16 mouse cellular contexts compared by ENCODE assay signal in genomic region chr14:55338500-55338899, GRCm38 (mm10).
DNase-seq lines count a peak whose midpoint lies in the region; ATAC-seq and TF ChIP-seq lines count a peak whose summit lies in the region.
"Had no signal": no experiment of that assay in that cellular context is flagged by ENCODE, and none has a peak within 500 bp of the region (broad histone marks: within the 10 kb centered on the region; RNA-seq: fewer than 3 reads in every experiment).

No protein-coding gene starts in this region.

- WGBS in embryonic facial prominence, embryonic 12.5 days, result 52% methylated on average over 7 of the region's 7 CpGs
- WGBS in embryonic facial prominence, embryonic 10.5 days, result 66% methylated on average over 7 of the region's 7 CpGs
- WGBS in hindbrain, embryonic 15.5 days, result 36% methylated on average over 7 of the region's 7 CpGs
- 43% methylated on average over 7 of the region's 7 CpGs for WGBS in hindbrain, embryonic 14.5 days
- 32% methylated on average over 7 of the region's 7 CpGs for WGBS in midbrain, postnatal 0 days
- WGBS in midbrain, embryonic 16.5 days, result 38% methylated on average over 7 of the region's 7 CpGs
- 40% methylated on average over 7 of the region's 7 CpGs for WGBS in intestine, embryonic 15.5 days

- H3K9ac ChIP-seq in embryonic facial prominence, embryonic 12.5 days, result no peak overlapping the region
- no peak overlapping the region for H3K9ac ChIP-seq in hindbrain, embryonic 15.5 days
- H3K9ac ChIP-seq in hindbrain, embryonic 14.5 days, result no peak overlapping the region
- no peak overlapping the region for H3K9ac ChIP-seq in midbrain, postnatal 0 days (replicated peaks; ENCODE audit: low read length, poor library complexity, severe bottlenecking)
- no peak overlapping the region for H3K9ac ChIP-seq in midbrain, embryonic 16.5 days (ENCODE audit: low read depth, low read length)
- no peak overlapping the region for H3K9ac ChIP-seq in intestine, embryonic 15.5 days
- H3K9ac ChIP-seq: embryonic facial prominence, embryonic 13.5 days; liver, embryonic 13.5 days; neural tube, embryonic 13.5 days had no signal

- H3K9me3 ChIP-seq in embryonic facial prominence, embryonic 12.5 days, result no peaks in the 10 kb centered on the region
- no peaks in the 10 kb centered on the region for H3K9me3 ChIP-seq in embryonic facial prominence, embryonic 10.5 days
- H3K9me3 ChIP-seq in hindbrain, embryonic 15.5 days, result no peaks in the 10 kb centered on the region
- H3K9me3 ChIP-seq in hindbrain, embryonic 14.5 days (ENCODE audit: control insufficient read depth, low read length), result no peaks in the 10 kb centered on the region
- no peaks in the 10 kb centered on the region for H3K9me3 ChIP-seq in midbrain, postnatal 0 days (ENCODE audit: low read length)
- no peaks in the 10 kb centered on the region for H3K9me3 ChIP-seq in midbrain, embryonic 16.5 days (replicated peaks; ENCODE audit: control insufficient read depth, low read length, poor library complexity, severe bottlenecking)
- no peaks in the 10 kb centered on the region for H3K9me3 ChIP-seq in intestine, embryonic 15.5 days
- H3K9me3 ChIP-seq: embryonic facial prominence, embryonic 13.5 days; liver, embryonic 13.5 days; midbrain, embryonic 10.5 days; neural tube, embryonic 13.5 days had no signal

- no peak overlapping the region for H3K4me2 ChIP-seq in embryonic facial prominence, embryonic 12.5 days (replicated peaks)
- no peak overlapping the region for H3K4me2 ChIP-seq in hindbrain, embryonic 15.5 days
- H3K4me2 ChIP-seq in hindbrain, embryonic 14.5 days (replicated peaks), result no peak overlapping the region
- no peak overlapping the region for H3K4me2 ChIP-seq in midbrain, postnatal 0 days (ENCODE audit: low read depth, low read length, poor library complexity, severe bottlenecking)
- H3K4me2 ChIP-seq in midbrain, embryonic 16.5 days (ENCODE audit: low read length), result no peak overlapping the region
- no peak overlapping the region for H3K4me2 ChIP-seq in intestine, embryonic 15.5 days (replicated peaks)
- H3K4me2 ChIP-seq: embryonic facial prominence, embryonic 13.5 days; neural tube, embryonic 13.5 days had no signal

- H3K4me3 ChIP-seq in embryonic facial prominence, embryonic 12.5 days, result no peak overlapping the region
- no peak overlapping the region for H3K4me3 ChIP-seq in embryonic facial prominence, embryonic 10.5 days
- H3K4me3 ChIP-seq in hindbrain, embryonic 15.5 days, result no peak overlapping the region
- no peak overlapping the region for H3K4me3 ChIP-seq in hindbrain, embryonic 14.5 days (replicated peaks; ENCODE audit: low read length)
- no peak overlapping the region for H3K4me3 ChIP-seq in midbrain, postnatal 0 days (ENCODE audit: low read depth, low read length)
- H3K4me3 ChIP-seq in midbrain, embryonic 16.5 days (ENCODE audit: low read depth, low read length), result no peak overlapping the region
- H3K4me3 ChIP-seq in intestine, embryonic 15.5 days (replicated peaks), result no peak overlapping the region
- H3K4me3 ChIP-seq: embryonic facial prominence, embryonic 13.5 days; liver, embryonic 13.5 days; midbrain, embryonic 10.5 days; neural tube, embryonic 13.5 days had no signal

- H3K4me1 ChIP-seq in embryonic facial prominence, embryonic 12.5 days, result no peaks in the 10 kb centered on the region
- peaks cover 4% of the 10 kb centered on the region; the same call in 1 of the 2 replicates for H3K4me1 ChIP-seq in embryonic facial prominence, embryonic 10.5 days
- peaks cover 12% of the 10 kb centered on the region; the same call in 1 of the 2 replicates for H3K4me1 ChIP-seq in hindbrain, embryonic 15.5 days (replicated peaks)
- H3K4me1 ChIP-seq in hindbrain, embryonic 14.5 days (replicated peaks; ENCODE audit: control insufficient read depth, insufficient read depth, low read length), result no peaks in the 10 kb centered on the region
- H3K4me1 ChIP-seq in midbrain, postnatal 0 days (ENCODE audit: insufficient read depth, low read length), result no peaks in the 10 kb centered on the region
- H3K4me1 ChIP-seq in midbrain, embryonic 16.5 days (ENCODE audit: control insufficient read depth, insufficient read depth, low read length), result peaks cover 9% of the 10 kb centered on the region
- H3K4me1 ChIP-seq in intestine, embryonic 15.5 days (replicated peaks), result no peaks in the 10 kb centered on the region
- H3K4me1 ChIP-seq: embryonic facial prominence, embryonic 13.5 days had no signal

- TF ChIP-seq CTCF in midbrain, postnatal 0 days (IDR thresholded peaks at IDR 0.05), result no peak

- no peak for ATAC-seq in embryonic facial prominence, embryonic 12.5 days (ENCODE audit: insufficient number of reproducible peaks, insufficient read depth, low FRiP score, low TSS enrichment)
- no peak for ATAC-seq in hindbrain, embryonic 15.5 days (ENCODE audit: low FRiP score, low read depth)
- ATAC-seq in hindbrain, embryonic 14.5 days (ENCODE audit: low FRiP score), result no peak
- ATAC-seq in midbrain, postnatal 0 days (ENCODE audit: low FRiP score), result no peak
- ATAC-seq in midbrain, embryonic 16.5 days, result no peak
- ATAC-seq in intestine, embryonic 15.5 days, result no peak

- no peaks in the 10 kb centered on the region for H3K27me3 ChIP-seq in embryonic facial prominence, embryonic 12.5 days
- no peaks in the 10 kb centered on the region for H3K27me3 ChIP-seq in embryonic facial prominence, embryonic 10.5 days (replicated peaks; ENCODE audit: low read depth, poor library complexity, severe bottlenecking)
- no peaks in the 10 kb centered on the region for H3K27me3 ChIP-seq in hindbrain, embryonic 15.5 days
- no peaks in the 10 kb centered on the region for H3K27me3 ChIP-seq in hindbrain, embryonic 14.5 days (ENCODE audit: control insufficient read depth, insufficient read depth, low read length)
- H3K27me3 ChIP-seq in midbrain, postnatal 0 days (ENCODE audit: insufficient read depth, low read length), result no peaks in the 10 kb centered on the region
- no peaks in the 10 kb centered on the region for H3K27me3 ChIP-seq in midbrain, embryonic 16.5 days (ENCODE audit: control insufficient read depth, insufficient read depth, low read depth, low read length)
- H3K27me3 ChIP-seq in intestine, embryonic 15.5 days (replicated peaks), result no peaks in the 10 kb centered on the region
- H3K27me3 ChIP-seq: embryonic facial prominence, embryonic 13.5 days; liver, embryonic 13.5 days; neural tube, embryonic 13.5 days had no signal

- DNase-seq in embryonic facial prominence, embryonic 10.5 days (ENCODE audit: low spot score), result no peak
- DNase-seq in hindbrain, embryonic 14.5 days (ENCODE audit: low spot score), result no peak
- DNase-seq in midbrain, postnatal 0 days (ENCODE audit: low spot score), result peak; percentile 28
- DNase-seq in testis, postnatal 14 days (ENCODE audit: low spot score), result no peak
- DNase-seq: heart, postnatal 4 days; kidney, adult 11 months; right cerebral cortex, postnatal 14 days; thymus, postnatal 25 days had no signal

- no peaks in the 10 kb centered on the region for H3K36me3 ChIP-seq in embryonic facial prominence, embryonic 12.5 days
- no peaks in the 10 kb centered on the region for H3K36me3 ChIP-seq in embryonic facial prominence, embryonic 10.5 days (replicated peaks)
- H3K36me3 ChIP-seq in hindbrain, embryonic 15.5 days, result no peaks in the 10 kb centered on the region
- H3K36me3 ChIP-seq in hindbrain, embryonic 14.5 days (replicated peaks; ENCODE audit: control insufficient read depth, insufficient read depth), result no peaks in the 10 kb centered on the region
- H3K36me3 ChIP-seq in midbrain, postnatal 0 days (ENCODE audit: insufficient read depth, low read length), result no peaks in the 10 kb centered on the region
- H3K36me3 ChIP-seq in midbrain, embryonic 16.5 days (ENCODE audit: control insufficient read depth, insufficient read depth, low read length), result no peaks in the 10 kb centered on the region
- H3K36me3 ChIP-seq in intestine, embryonic 15.5 days, result no peaks in the 10 kb centered on the region
- H3K36me3 ChIP-seq: embryonic facial prominence, embryonic 13.5 days; liver, embryonic 13.5 days; midbrain, embryonic 10.5 days; neural tube, embryonic 13.5 days had no signal

- H3K27ac ChIP-seq in embryonic facial prominence, embryonic 12.5 days, result 0 out of 2 replicates have a peak overlapping the region, but pooled peaks have one; percentile 36
- H3K27ac ChIP-seq in embryonic facial prominence, embryonic 10.5 days (replicated peaks), result no peak overlapping the region
- H3K27ac ChIP-seq in hindbrain, embryonic 15.5 days (replicated peaks), result 0 out of 2 replicates have a peak overlapping the region, but pooled peaks have one; percentile 34
- no peak overlapping the region for H3K27ac ChIP-seq in hindbrain, embryonic 14.5 days
- 0 out of 2 replicates have a peak overlapping the region, but pooled peaks have one; percentile 33 for H3K27ac ChIP-seq in midbrain, postnatal 0 days (ENCODE audit: low read depth, low read length)
- no peak overlapping the region for H3K27ac ChIP-seq in midbrain, embryonic 16.5 days (ENCODE audit: low read length)
- no peak overlapping the region for H3K27ac ChIP-seq in intestine, embryonic 15.5 days
- H3K27ac ChIP-seq: embryonic facial prominence, embryonic 13.5 days; liver, embryonic 13.5 days; neural tube, embryonic 13.5 days had no signal

Comparison
In these comparisons a context has a peak if more than half of its experiments do, and no peak if none do; other contexts are left out.
1. H3K27ac ChIP-seq: peak in embryonic facial prominence, embryonic 12.5 days (single experiment), hindbrain, embryonic 15.5 days (single experiment) and midbrain, postnatal 0 days (single experiment); none in embryonic facial prominence, embryonic 10.5 days (single experiment), hindbrain, embryonic 14.5 days (single experiment), midbrain, embryonic 16.5 days (single experiment) and intestine, embryonic 15.5 days (single experiment).